Mouse (Mus musculus) heart, adult 9 months (tissue): ENCODE results near the gene Gm7358.
"Not testable (repeated sequence)": the region's sequence is repeated elsewhere in the genome, so short reads cannot be mapped to it uniquely, and the experiment has no call there.

Source experiments
- DNase-seq, 2 experiments: peaks; one replicate each; pipeline ENCODE4 v3.0.0; 2022; ENCODE audit warnings: low spot score in 2 of 2

The Gm7358 gene

DNA sequence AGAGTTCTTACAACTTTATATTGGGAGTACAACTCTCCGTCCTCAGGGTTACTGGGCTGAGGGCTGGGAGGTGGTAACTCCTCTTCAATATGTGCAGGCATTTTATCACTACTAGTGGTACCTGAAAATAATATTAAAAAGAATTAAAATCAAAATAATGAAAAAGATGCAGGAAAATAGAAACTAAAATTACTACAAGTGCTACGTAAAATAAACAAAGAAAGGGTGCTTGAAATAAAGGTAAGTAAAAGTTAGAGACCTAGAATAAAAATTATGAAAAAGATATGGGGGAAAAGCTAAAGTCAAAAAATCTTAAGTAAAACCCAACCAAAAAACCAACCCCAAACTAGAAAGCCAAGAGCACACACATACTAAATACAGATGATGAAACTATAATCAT, at the start of gene Gm7358:
Gene Gm7358, minus strand, starts transcription at position 101 of the 400 bp plus-strand sequence.
- DNase-seq: not testable (repeated sequence)

DNA sequence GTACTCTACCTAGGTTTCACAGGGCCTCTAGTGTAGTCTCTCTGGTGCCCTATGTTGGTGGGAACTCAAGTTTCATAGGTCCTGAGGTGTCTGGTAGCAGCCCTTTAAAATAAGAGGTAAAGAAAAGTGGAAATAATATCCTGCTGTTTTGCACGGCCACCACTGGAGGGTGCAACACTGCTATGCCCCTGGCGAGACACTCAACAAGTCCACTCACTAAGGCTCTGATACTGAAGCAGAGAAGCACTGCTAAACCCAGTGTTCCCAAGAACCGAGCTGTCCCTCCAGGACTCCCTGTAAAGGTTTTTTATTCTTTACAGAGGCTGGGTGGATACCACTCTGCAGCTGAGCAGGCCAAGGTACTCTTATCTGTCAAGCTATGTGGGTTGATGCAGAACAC, 43.7 kb upstream of the Gm7358 start:
- not testable (repeated sequence) for DNase-seq

DNA sequence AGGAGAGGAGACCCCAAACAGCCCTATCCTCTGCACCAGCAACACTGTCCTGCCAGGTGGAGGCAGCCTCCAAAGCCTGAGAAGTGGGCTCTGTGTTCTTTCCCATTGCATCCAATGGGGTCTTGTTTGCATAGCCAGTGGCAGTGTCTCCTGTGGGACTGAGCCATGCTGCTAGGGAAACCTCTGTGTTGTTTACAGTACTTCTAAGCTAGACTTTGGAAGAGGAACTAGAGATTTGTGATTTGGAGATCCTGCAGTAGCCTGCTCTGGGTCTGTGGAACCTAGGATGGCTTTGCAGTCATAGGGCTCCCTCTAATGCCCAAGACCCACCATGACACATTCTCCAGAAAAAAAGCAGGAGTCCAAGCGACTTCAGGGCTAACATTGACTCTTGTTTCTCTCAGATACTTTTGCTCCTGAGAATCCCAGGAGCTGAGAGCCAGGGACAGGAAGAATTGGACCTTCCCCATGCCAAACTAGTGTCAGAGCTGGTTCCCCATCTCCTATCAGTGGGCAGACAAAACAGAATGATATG, 42.2 kb upstream of the Gm7358 start:
- DNase-seq: peak in 1 of 2 experiments; percentile 8

DNA sequence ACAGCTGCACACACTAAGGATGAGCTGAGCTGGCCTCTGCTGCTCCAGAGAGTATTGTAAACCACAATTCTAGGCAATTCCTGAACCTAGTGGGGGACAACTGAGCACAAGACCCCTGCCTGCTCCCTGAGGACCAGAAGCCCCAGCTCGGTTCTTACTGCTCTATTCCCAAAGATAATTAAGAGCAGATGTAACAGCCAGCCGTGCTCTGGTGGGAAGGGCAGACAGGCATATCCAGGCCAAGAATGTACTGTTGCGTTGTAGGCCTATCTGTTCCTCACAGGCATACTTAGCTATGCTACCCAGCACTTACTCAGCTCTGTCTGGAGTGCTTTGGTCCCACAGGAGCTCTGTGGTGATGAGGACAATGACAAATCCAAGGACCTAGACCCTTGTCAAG, 40.6 kb upstream of the Gm7358 start:
- not testable (repeated sequence) for DNase-seq

DNA sequence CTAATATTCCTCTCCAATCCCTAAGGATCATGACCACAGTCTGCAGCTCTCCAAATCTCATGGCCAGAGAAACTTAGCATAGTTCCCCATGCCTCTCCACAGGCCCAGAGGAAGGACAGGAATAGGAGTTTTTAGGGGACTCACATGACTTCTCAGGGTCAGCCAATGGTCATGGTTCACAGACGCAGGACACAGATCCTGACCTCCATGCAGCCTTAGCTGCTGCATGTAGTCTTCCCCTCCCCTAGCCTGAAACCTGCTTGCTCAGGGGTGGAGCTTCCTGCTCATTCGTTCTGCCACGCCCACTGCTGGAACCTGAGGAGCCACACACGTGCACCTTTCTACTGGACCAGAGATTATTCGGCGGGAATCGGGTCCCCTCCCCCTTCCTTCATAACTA, 34.8 kb upstream of the Gm7358 start:
- DNase-seq: not testable (repeated sequence)

DNA sequence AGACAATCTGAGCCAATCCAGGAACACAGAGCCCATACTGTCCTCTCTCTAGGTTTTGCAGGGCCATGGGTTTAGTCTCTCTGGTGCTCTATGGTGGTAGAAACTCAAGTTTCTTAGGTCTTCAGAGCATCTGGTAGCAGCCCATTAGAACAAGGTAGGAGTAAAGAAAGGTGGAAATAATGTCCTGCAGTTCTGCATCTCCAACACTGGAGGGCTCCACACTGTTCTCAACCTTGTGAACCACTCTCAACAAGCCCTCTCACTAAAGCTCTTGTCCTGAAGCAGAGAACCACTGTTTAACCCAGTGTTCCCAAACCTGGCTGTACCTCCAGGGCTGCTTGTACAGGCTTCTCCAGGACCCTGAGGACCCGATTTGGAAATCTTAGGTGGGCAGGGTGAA, 27.3 kb upstream of the Gm7358 start:
- DNase-seq: not testable (repeated sequence)

DNA sequence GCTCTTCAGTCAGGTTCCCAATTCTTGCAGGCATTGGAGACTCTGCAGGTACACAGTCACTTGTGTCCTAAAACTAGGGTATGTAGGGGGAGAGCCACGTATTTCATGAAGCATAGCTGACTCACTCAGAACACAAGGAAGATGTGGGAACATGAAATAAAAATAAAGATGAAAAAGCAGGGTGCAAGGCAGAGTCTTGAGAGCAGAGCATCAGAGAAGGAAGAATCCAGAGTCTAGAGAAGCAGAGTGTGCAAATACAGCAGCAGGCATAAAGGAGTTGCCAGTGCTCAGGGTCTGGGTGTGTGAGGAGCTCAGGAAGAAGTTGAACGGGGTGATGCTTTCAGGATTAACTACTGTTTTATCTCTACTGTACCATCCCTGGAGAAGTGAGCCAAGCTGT, 17.5 kb downstream of the Gm7358 start:
- DNase-seq: not testable (repeated sequence)

DNA sequence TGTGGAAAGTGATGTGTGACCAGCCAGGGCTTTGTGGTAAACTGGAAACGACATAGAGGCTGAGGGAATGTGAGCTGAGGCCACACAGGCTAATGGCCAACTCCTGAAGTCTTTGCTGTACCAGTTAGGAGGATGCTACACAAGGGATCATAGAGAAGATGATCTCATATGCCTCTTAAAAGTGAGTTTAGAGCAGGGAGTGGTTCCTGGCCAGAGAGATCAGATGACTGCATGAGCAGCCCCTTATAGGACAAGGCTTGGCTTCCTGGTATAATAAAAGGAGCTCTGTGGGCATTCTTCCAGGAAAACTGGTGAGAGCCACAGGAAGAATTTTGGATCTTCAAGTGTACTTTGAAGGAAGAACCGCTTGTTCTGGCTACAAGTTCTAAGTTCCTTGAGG, 22.3 kb downstream of the Gm7358 start:
- DNase-seq: not testable (repeated sequence)

DNA sequence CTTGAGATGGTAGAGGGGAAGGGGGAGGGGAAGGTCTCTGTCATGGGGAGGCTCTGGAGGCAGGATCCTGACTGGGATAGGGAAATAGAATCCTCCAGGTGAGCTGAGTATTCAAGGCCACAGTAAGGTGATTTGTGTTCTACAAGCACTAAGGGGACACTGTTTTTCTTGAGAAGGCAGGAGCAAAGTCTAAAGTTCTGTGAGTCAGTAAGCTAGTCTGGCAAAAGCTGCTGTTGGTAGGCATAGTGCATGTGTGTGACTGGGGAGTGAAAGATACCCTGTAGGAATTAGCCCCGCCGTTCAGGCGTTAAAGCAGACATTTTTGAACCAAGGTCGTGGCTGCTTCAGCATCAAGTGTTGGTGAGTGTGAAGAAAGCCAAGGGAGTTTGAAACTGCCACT, 23.2 kb downstream of the Gm7358 start:
- DNase-seq: not testable (repeated sequence)
